Mouse (Mus musculus) testis, adult 2 months (tissue): ENCODE measurements around the gene Adgrl2.

Source experiments
- CTCF ChIP-seq: fragments of 200-500 bp; IDR thresholded peaks from 2 replicates; pipeline ENCODE4 v1.5.1; 2012; ENCODE audit warnings: low read depth, mild to moderate bottlenecking, inconsistent platforms, low read length, moderate library complexity; ENCODE audit not compliant: control insufficient read depth, insufficient read depth, insufficient replicate concordance
- POLR2A ChIP-seq: fragments of 200-500 bp; IDR thresholded peaks from 2 replicates; pipeline ENCODE4 v1.6.1; 2012; ENCODE audit warnings: low read depth, mild to moderate bottlenecking, inconsistent platforms, low read length, moderate library complexity; ENCODE audit not compliant: control insufficient read depth

- no peak for TF ChIP-seq CTCF
- TF ChIP-seq POLR2A, result no peak
These were observed 32.2 kb downstream of the Adgrl2 start for GRCm38 (mm10) chr3:148958185-148958584.
